Mouse (Mus musculus): ENCODE measurements around the gene Lce3b. TPM values are rescaled to one million over a fixed set of nuclear protein-coding genes. Genes with fewer than 3 reads are reported as not detected.

Lce3b gene
- polyA plus RNA-seq (2012; rRNA removed) = not detected in 2 replicates

GRCm38 (mm10) chr3:92932679-92933078 is at the start of gene Lce3b:
Lce3b (plus strand) TSS chr3:92932979.

GRCm38 (mm10) chr3:92926130-92926529 is 6.6 kb upstream of the Lce3b start, which contains the start of gene Lce3a:
Lce3a (minus strand) TSS chr3:92926230.

DNA sequence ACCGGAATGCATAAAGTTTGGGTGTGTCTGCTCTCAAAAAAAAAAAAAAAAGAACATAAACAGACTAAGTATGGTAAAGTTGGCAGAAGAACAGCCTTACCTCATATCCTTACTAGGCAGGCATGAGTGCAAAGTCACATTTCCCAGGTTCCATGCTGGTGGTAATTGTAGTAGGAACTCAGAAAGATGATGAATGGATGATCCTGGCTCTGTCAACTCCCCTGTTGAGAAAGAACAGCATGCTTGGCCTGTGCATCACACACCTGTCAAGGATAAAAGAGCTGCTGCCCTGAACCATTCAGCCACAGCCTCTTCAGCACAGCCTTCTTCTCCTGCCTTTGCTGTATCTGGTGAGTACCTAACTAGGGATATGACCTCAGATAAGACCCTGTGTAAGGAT is 11.4 kb downstream of the Lce3b start, which contains the start of gene Lce3c:
Lce3c (plus strand) TSS at position 301 of the 400 bp plus-strand sequence.

GRCm38 (mm10) chr3:92957090-92957489 is 24.3 kb downstream of the Lce3b start, which contains the start of gene Lce3d:
Lce3d (plus strand) TSS chr3:92957390.

GRCm38 (mm10) chr3:92966761-92967160 is 34.0 kb downstream of the Lce3b start, which contains the start of gene Lce3e:
Lce3e (plus strand) TSS chr3:92967061.

Other genes starting within 250 kb of the Lce3b start
- gene Lce1d, start 245.8 kb upstream of the Lce3b start, polyA plus RNA-seq (2012; rRNA removed) = not detected in 2 replicates
- gene Lce1e, start 223.9 kb upstream of the Lce3b start, polyA plus RNA-seq (2012; rRNA removed) = not detected in 2 replicates
- not detected in 2 replicates for gene Lce1f, start 212.6 kb upstream of the Lce3b start, polyA plus RNA-seq (2012; rRNA removed)
- not detected in 2 replicates for gene Gm38119, start 193.9 kb upstream of the Lce3b start, polyA plus RNA-seq (2012; rRNA removed)
- gene Lce1g, start 180.6 kb upstream of the Lce3b start, polyA plus RNA-seq (2012; rRNA removed) = not detected in 2 replicates
- gene Lce1h, start 167.9 kb upstream of the Lce3b start, polyA plus RNA-seq (2012; rRNA removed) = not detected in 2 replicates
- gene Lce1i, start 154.1 kb upstream of the Lce3b start, polyA plus RNA-seq (2012; rRNA removed) = not detected in 2 replicates
- not detected in 2 replicates for gene Lce1j, start 142.5 kb upstream of the Lce3b start, polyA plus RNA-seq (2012; rRNA removed)
- not detected in 2 replicates for gene Lce1k, start 125.1 kb upstream of the Lce3b start, polyA plus RNA-seq (2012; rRNA removed)
- not detected in 2 replicates for gene Kprp, start 105.7 kb upstream of the Lce3b start, polyA plus RNA-seq (2012; rRNA removed)
- not detected in 2 replicates for gene Lce1l, start 81.7 kb upstream of the Lce3b start, polyA plus RNA-seq (2012; rRNA removed)
- not detected in 2 replicates for gene 2310050C09Rik, start 62.8 kb upstream of the Lce3b start, polyA plus RNA-seq (2012; rRNA removed)
- not detected in 2 replicates for gene Lce3a, start 6.7 kb upstream of the Lce3b start, polyA plus RNA-seq (2012; rRNA removed)
- not detected in 2 replicates for gene Lce3c, start 11.5 kb downstream of the Lce3b start, polyA plus RNA-seq (2012; rRNA removed)
- gene Lce3d, start 24.4 kb downstream of the Lce3b start, polyA plus RNA-seq (2012; rRNA removed) = not detected in 2 replicates
- not detected in 2 replicates for gene Lce3e, start 34.1 kb downstream of the Lce3b start, polyA plus RNA-seq (2012; rRNA removed)
- not detected in 2 replicates for gene Lce3f, start 59.2 kb downstream of the Lce3b start, polyA plus RNA-seq (2012; rRNA removed)
- 0.14 and 0.15 TPM in 2 replicates for gene Crct1, start 82.7 kb downstream of the Lce3b start, polyA plus RNA-seq (2012; rRNA removed)
- gene Lce1m, start 86.1 kb downstream of the Lce3b start, polyA plus RNA-seq (2012; rRNA removed) = not detected in 2 replicates
- not detected in 2 replicates for gene Gm4858, start 135.8 kb downstream of the Lce3b start, polyA plus RNA-seq (2012; rRNA removed)
- not detected in 2 replicates for gene Crnn, start 211.8 kb downstream of the Lce3b start, polyA plus RNA-seq (2012; rRNA removed)